Mouse (Mus musculus) hematopoietic stem cell, adult 5-6 weeks (primary cell): Measurements from ENCODE around the gene Th. TPM values are rescaled to one million over a fixed set of nuclear protein-coding genes. Genes with fewer than 3 reads are reported as not detected.

Experiments used
- total RNA-seq: library from RNA; stranded (forward); fragments of 172-1452, 232-1000 nt; gene quantifications from 2 replicates; pipeline ENCODE4 v1.2.3, GENCODE M21; 2017

Th gene
- total RNA-seq, 1 experiment from 2014 or later = not detected

Other genes with a start within 250 kb of the Th start
- gene Ins2, start 187.7 kb downstream of the Th start, total RNA-seq = not detected in 2 replicates
- gene Ascl2, start 38.1 kb upstream of the Th start, total RNA-seq = not detected in 2 replicates
- gene Tspan32, start 73.9 kb upstream of the Th start, total RNA-seq = 102 and 164 TPM in 2 replicates
- 257 and 341 TPM in 2 replicates for gene Cd81, start 121.6 kb upstream of the Th start, total RNA-seq
- 27.2 and 28.4 TPM in 2 replicates for gene Tssc4, start 138.1 kb upstream of the Th start, total RNA-seq
- gene Trpm5, start 163.5 kb upstream of the Th start, total RNA-seq = 0.13 and 0.30 TPM in 2 replicates
- not detected in 2 replicates for gene Kcnq1, start 175.2 kb upstream of the Th start, total RNA-seq